Mouse (Mus musculus) liver (tissue): ENCODE results near the gene Rbp3.

Source experiments
- DNase-seq: peaks from one replicate; pipeline ENCODE4 v3.0.0-alpha.2; 2020; ENCODE audit warnings: mixed read lengths

Rbp3 gene

GRCm38 (mm10) chr14:33977748-33978147 lies 23.9 kb downstream of the Rbp3 start:
- DNase-seq: no peak

- DNase-seq: no peak
Measured at GRCm38 (mm10) chr14:33978604-33979059, 24.8 kb downstream of the Rbp3 start, which contains the start of gene Zfp488. Zfp488 (minus strand) TSS chr14:33978764.

GRCm38 (mm10) chr14:33989201-33989600 lies 35.4 kb downstream of the Rbp3 start:
- DNase-seq: no peak

- no peak for DNase-seq
Measured at GRCm38 (mm10) chr14:33991971-33992370, 38.2 kb downstream of the Rbp3 start.

GRCm38 (mm10) chr14:33993051-33993450 lies 39.2 kb downstream of the Rbp3 start:
- DNase-seq: no peak

- no peak for DNase-seq
Measured at GRCm38 (mm10) chr14:33993521-33994289, 39.9 kb downstream of the Rbp3 start.

- DNase-seq: no peak
Measured at GRCm38 (mm10) chr14:33997427-33997826, 43.6 kb downstream of the Rbp3 start.

GRCm38 (mm10) chr14:34000076-34000475 lies 46.3 kb downstream of the Rbp3 start:
- DNase-seq: no peak

GRCm38 (mm10) chr14:34001445-34001844 lies 47.6 kb downstream of the Rbp3 start:
- no peak for DNase-seq

- no peak for DNase-seq
Measured at GRCm38 (mm10) chr14:34002358-34002757, 48.6 kb downstream of the Rbp3 start.
